Mouse (Mus musculus): ENCODE measurements around the gene Ttc23. TPM values are rescaled to one million over a fixed set of nuclear protein-coding genes. Genes with fewer than 3 reads are reported as not detected.

Ttc23 gene
- total and polyA plus RNA-seq, 3 experiments: 0.42 to 4.8 TPM; not detected in 1

- Histone ChIP-seq H3K36me3 (ENCODE audit: control insufficient read depth in 1 of 2, insufficient read depth in 2 of 2, low read length in 2 of 2) (no peaks in the 10 kb centered on the region), H3K27me3 (ENCODE audit: control insufficient read depth in 1 of 2, insufficient read depth in 2 of 2, low read length in 2 of 2) (peaks cover 0 to 1% of the 10 kb centered on the region in 2 experiments; a peak in 1 of 4 replicates), H3K4me3 (ENCODE audit: control insufficient read depth in 1 of 2, insufficient read depth in 1 of 2, low read depth in 2 of 2, low read length in 2 of 2) (no peak overlapping the region), H3K9ac (ENCODE audit: control insufficient read depth, low read depth, low read length, poor library complexity, severe bottlenecking) (no peak overlapping the region), H3K4me1 (ENCODE audit: control insufficient read depth in 1 of 2, insufficient read depth in 2 of 2, low read length in 2 of 2) (no peaks in the 10 kb centered on the region), H3K9me3 (replicated peaks; ENCODE audit: insufficient read depth, low read length) (no peaks in the 10 kb centered on the region), H3K27ac (ENCODE audit: control insufficient read depth, low read depth, low read length) (no peak overlapping the region), H3K79me2 (ENCODE audit: control insufficient read depth, insufficient read depth, low read length, poor library complexity) (no peaks in the 10 kb centered on the region)
- TF ChIP-seq TCF12 (IDR thresholded peaks at IDR 0.05; ENCODE audit: low read depth, low read length): no peak
- no peak for TF ChIP-seq ZMIZ1 (IDR thresholded peaks at IDR 0.05; ENCODE audit: low read depth, low read length)
- no peak for TF ChIP-seq NELFE (IDR thresholded peaks at IDR 0.05; ENCODE audit: low read depth, low read length)
- TF ChIP-seq MAX (IDR thresholded peaks at IDR 0.05; ENCODE audit: low read length): no peak
- no peak for TF ChIP-seq JUND (IDR thresholded peaks at IDR 0.05; ENCODE audit: low read depth, low read length)
- TF ChIP-seq MYB (IDR thresholded peaks at IDR 0.05; ENCODE audit: low read depth, low read length): no peak
- no peak for TF ChIP-seq ELF1 (IDR thresholded peaks at IDR 0.05; ENCODE audit: low read depth, low read length)
- TF ChIP-seq E2F4 (IDR thresholded peaks at IDR 0.05; ENCODE audit: borderline replicate concordance, low read depth, low read length): no peak
- no peak for TF ChIP-seq CHD1 (IDR thresholded peaks at IDR 0.05; ENCODE audit: low read depth, low read length)
- TF ChIP-seq MAZ (IDR thresholded peaks at IDR 0.05; ENCODE audit: low read depth, low read length): no peak
- no peak for TF ChIP-seq MEF2A (IDR thresholded peaks at IDR 0.05; ENCODE audit: extremely low read depth, insufficient replicate concordance, low read depth, low read length, poor library complexity, severe bottlenecking)
- TF ChIP-seq POLR2AphosphoS2 (IDR thresholded peaks at IDR 0.05; ENCODE audit: low read length): no peak
- no peak for DNase-seq (ENCODE audit: low read depth, low spot score)
These were observed 5.0 kb downstream of the Ttc23 start for GRCm38 (mm10) chr7:67652211-67652610.

GRCm38 (mm10) chr7:67654668-67655067 is 7.5 kb downstream of the Ttc23 start:
- Histone ChIP-seq H3K79me2 (ENCODE audit: control insufficient read depth, insufficient read depth, low read length, poor library complexity) (no peaks in the 10 kb centered on the region), H3K27me3 (ENCODE audit: control insufficient read depth in 1 of 2, insufficient read depth in 2 of 2, low read length in 2 of 2) (peaks cover 0 to 1% of the 10 kb centered on the region in 2 experiments; a peak in 1 of 4 replicates), H3K9ac (ENCODE audit: control insufficient read depth, low read depth, low read length, poor library complexity, severe bottlenecking) (no peak overlapping the region), H3K4me1 (ENCODE audit: control insufficient read depth in 1 of 2, insufficient read depth in 2 of 2, low read length in 2 of 2) (no peaks in the 10 kb centered on the region), H3K9me3 (replicated peaks; ENCODE audit: insufficient read depth, low read length) (no peaks in the 10 kb centered on the region), H3K36me3 (ENCODE audit: control insufficient read depth in 1 of 2, insufficient read depth in 2 of 2, low read length in 2 of 2) (no peaks in the 10 kb centered on the region), H3K4me3 (ENCODE audit: control insufficient read depth in 1 of 2, insufficient read depth in 1 of 2, low read depth in 2 of 2, low read length in 2 of 2) (no peak overlapping the region), H3K27ac (ENCODE audit: control insufficient read depth, low read depth, low read length) (no peak overlapping the region)
- peak; percentile 13 for DNase-seq (ENCODE audit: low read depth, low spot score)
- no peak for TF ChIP-seq HCFC1 (IDR thresholded peaks at IDR 0.05; ENCODE audit: low read depth, low read length)
- TF ChIP-seq SMC3 (IDR thresholded peaks at IDR 0.05; ENCODE audit: low read depth, low read length): no peak
- no peak for TF ChIP-seq MAX (IDR thresholded peaks at IDR 0.05; ENCODE audit: low read length)
- TF ChIP-seq ELF1 (IDR thresholded peaks at IDR 0.05; ENCODE audit: low read depth, low read length): no peak
- no peak for TF ChIP-seq POLR2AphosphoS5 (IDR thresholded peaks at IDR 0.05; ENCODE audit: borderline replicate concordance, low read depth, low read length)
- TF ChIP-seq GATA1 (IDR thresholded peaks at IDR 0.05; ENCODE audit: low read depth, low read length): no peak
- no peak for TF ChIP-seq TBP (IDR thresholded peaks at IDR 0.05; ENCODE audit: low read depth, low read length)
- no peak for TF ChIP-seq POLR2AphosphoS2 (IDR thresholded peaks at IDR 0.05; ENCODE audit: low read length)
- no peak for TF ChIP-seq GABPA (IDR thresholded peaks at IDR 0.05; ENCODE audit: low read depth, low read length)
- no peak for TF ChIP-seq RAD21 (IDR thresholded peaks at IDR 0.05; ENCODE audit: low read depth, low read length)
- no peak for TF ChIP-seq TAL1 (IDR thresholded peaks at IDR 0.05; ENCODE audit: low read length)
- TF ChIP-seq CTCF (IDR thresholded peaks at IDR 0.05 in 2 of 3, conservative IDR thresholded peaks at IDR 0.05 in 1 of 3; ENCODE audit: control insufficient read depth in 1 of 3, insufficient read depth in 1 of 3, low read depth in 2 of 3, low read length in 3 of 3, poor library complexity in 1 of 3, severe bottlenecking in 1 of 3): no peak
- no peak for TF ChIP-seq MYB (IDR thresholded peaks at IDR 0.05; ENCODE audit: low read depth, low read length)
- no peak for TF ChIP-seq MYC (IDR thresholded peaks at IDR 0.05; ENCODE audit: low read depth, low read length)
- no peak for TF ChIP-seq POLR2A (IDR thresholded peaks at IDR 0.05; ENCODE audit: control insufficient read depth in 1 of 2, insufficient read depth in 1 of 2, low read depth in 1 of 2, low read length in 2 of 2, poor library complexity in 1 of 2)
